Mouse (Mus musculus) C2C12 (cell line): ENCODE data around the gene Defb29.

ENCODE experiments used
- CTCF ChIP-seq: IDR thresholded peaks from one replicate; pipeline ENCODE4 v1.5.1; 2011; ENCODE audit not compliant: control insufficient read depth, insufficient read depth, insufficient read length
- USF1 ChIP-seq: IDR thresholded peaks from one replicate; pipeline ENCODE4 v1.6.1; 2011; ENCODE audit warnings: low read depth, mild to moderate bottlenecking, control low read depth, moderate library complexity

- TF ChIP-seq CTCF (no peak), USF1 (no peak)
Observed at GRCm38 (mm10) chr2:152573484-152573883, 33.6 kb upstream of the Defb29 start.
